Comparison of ENCODE assay signal across 8 mouse cellular contexts in genomic region chr10:121365781-121366272, GRCm38 (mm10). TPM values are rescaled to one million over a fixed set of nuclear protein-coding genes. Genes with fewer than 3 reads are reported as not detected.
DNase-seq lines count a peak whose midpoint lies in the region; ATAC-seq and TF ChIP-seq lines count a peak whose summit lies in the region.

No protein-coding gene starts in this region.

- peak overlapping the region; percentile 93 for H3K4me2 ChIP-seq in embryonic facial prominence, embryonic 13.5 days
- peak overlapping the region; percentile 86 for H3K4me2 ChIP-seq in hindbrain, embryonic 11.5 days (replicated peaks; ENCODE audit: low read depth, low read length)
- peak overlapping the region; percentile 91 for H3K4me2 ChIP-seq in limb, embryonic 15.5 days
- H3K4me2 ChIP-seq in myocyte (ENCODE audit: low read depth), result peak overlapping the region; percentile 87

- H3K36me3 ChIP-seq in embryonic facial prominence, embryonic 13.5 days, result peaks cover 21% of the 10 kb centered on the region
- no peaks in the 10 kb centered on the region for H3K36me3 ChIP-seq in hindbrain, embryonic 11.5 days (ENCODE audit: control insufficient read depth, insufficient read depth, low read length)
- H3K36me3 ChIP-seq in limb, embryonic 15.5 days, result peaks cover 10% of the 10 kb centered on the region
- H3K36me3 ChIP-seq in myocyte (ENCODE audit: control insufficient read depth, insufficient read depth), result peaks cover 7% of the 10 kb centered on the region

- DNase-seq in spleen, postnatal 36 days (ENCODE audit: low spot score in 2 of 2), result peak; percentile 37 to 59
- no peak for DNase-seq in spleen, postnatal 14 days (ENCODE audit: low spot score in 2 of 2)
- peak; percentile 37 for DNase-seq in hindbrain, embryonic 11.5 days (ENCODE audit: low spot score)
- no peak for DNase-seq in left cerebral cortex, postnatal 4 days
- no peak for DNase-seq in cerebellum, postnatal 36 days

- 8% methylated on average over 9 of the region's 9 CpGs for WGBS in embryonic facial prominence, embryonic 13.5 days
- 14% methylated on average over 9 of the region's 9 CpGs for WGBS in hindbrain, embryonic 11.5 days
- 10% methylated on average over 9 of the region's 9 CpGs for WGBS in limb, embryonic 15.5 days

- H3K79me2 ChIP-seq in myocyte (ENCODE audit: control insufficient read depth, insufficient read depth), result peaks cover 42% of the 10 kb centered on the region

- H3K27me3 ChIP-seq in embryonic facial prominence, embryonic 13.5 days, result no peaks in the 10 kb centered on the region
- no peaks in the 10 kb centered on the region for H3K27me3 ChIP-seq in hindbrain, embryonic 11.5 days (ENCODE audit: control insufficient read depth, insufficient read depth, low read length)
- no peaks in the 10 kb centered on the region for H3K27me3 ChIP-seq in limb, embryonic 15.5 days
- H3K27me3 ChIP-seq in myocyte (ENCODE audit: control insufficient read depth, insufficient read depth, insufficient read length), result no peaks in the 10 kb centered on the region

- peak overlapping the region; percentile 90 for H3K9ac ChIP-seq in embryonic facial prominence, embryonic 13.5 days
- H3K9ac ChIP-seq in hindbrain, embryonic 11.5 days (ENCODE audit: low read depth, low read length), result peak overlapping the region; percentile 87; the same call in 1 of the 2 replicates
- H3K9ac ChIP-seq in limb, embryonic 15.5 days, result no peak overlapping the region

- ATAC-seq in embryonic facial prominence, embryonic 13.5 days (ENCODE audit: insufficient number of reproducible peaks, insufficient read depth, low FRiP score, low TSS enrichment, low read depth), result no peak
- no peak for ATAC-seq in hindbrain, embryonic 11.5 days (ENCODE audit: low FRiP score)
- ATAC-seq in limb, embryonic 15.5 days (ENCODE audit: insufficient number of reproducible peaks, low FRiP score, low TSS enrichment, low read depth), result no peak

- TF ChIP-seq POLR2A in myocyte (IDR thresholded peaks at IDR 0.05; ENCODE audit: insufficient read length, low read depth), result no peak

- intact Hi-C loops in left cerebral cortex, postnatal 4 days (cut with DNase I), result no loop called here

- no peaks in the 10 kb centered on the region for H3K9me3 ChIP-seq in embryonic facial prominence, embryonic 13.5 days
- no peaks in the 10 kb centered on the region for H3K9me3 ChIP-seq in hindbrain, embryonic 11.5 days (ENCODE audit: control insufficient read depth, low read length)
- no peaks in the 10 kb centered on the region for H3K9me3 ChIP-seq in limb, embryonic 15.5 days

- H3ac ChIP-seq in myocyte (ENCODE audit: control insufficient read depth, insufficient read length), result peak overlapping the region; percentile 50

- H3K4me1 ChIP-seq in embryonic facial prominence, embryonic 13.5 days, result peaks cover 34% of the 10 kb centered on the region
- peaks cover 3% of the 10 kb centered on the region; the same call in 1 of the 2 replicates for H3K4me1 ChIP-seq in hindbrain, embryonic 11.5 days (replicated peaks; ENCODE audit: control insufficient read depth, insufficient read depth, low read length)
- H3K4me1 ChIP-seq in limb, embryonic 15.5 days, result peaks cover 28% of the 10 kb centered on the region

- H3K27ac ChIP-seq in embryonic facial prominence, embryonic 13.5 days, result no peak overlapping the region
- no peak overlapping the region for H3K27ac ChIP-seq in hindbrain, embryonic 11.5 days (ENCODE audit: low read depth, low read length)
- no peak overlapping the region for H3K27ac ChIP-seq in limb, embryonic 15.5 days

- peak overlapping the region; percentile 94 for H3K4me3 ChIP-seq in embryonic facial prominence, embryonic 13.5 days
- H3K4me3 ChIP-seq in hindbrain, embryonic 11.5 days (ENCODE audit: low read depth, low read length), result peak overlapping the region; percentile 91
- peak overlapping the region; percentile 91 for H3K4me3 ChIP-seq in limb, embryonic 15.5 days
- H3K4me3 ChIP-seq in myocyte, result peak overlapping the region; percentile 54

TF ChIP-seq in myocyte, 11 proteins besides CTCF, POLR2A, EP300 and RAD21:
- TF ChIP-seq CEBPB (IDR thresholded peaks at IDR 0.05; ENCODE audit: insufficient read depth, poor library complexity, severe bottlenecking) (0 out of 2 replicates have a peak, but pooled peaks have one; percentile 14), TCF3 (IDR thresholded peaks at IDR 0.05; ENCODE audit: insufficient read length, low read depth) (no peak), USF1 (IDR thresholded peaks at IDR 0.05; ENCODE audit: low read depth) (no peak), E2F4 (IDR thresholded peaks at IDR 0.05; ENCODE audit: insufficient read depth) (no peak), MYOG (IDR thresholded peaks at IDR 0.05; ENCODE audit: control insufficient read depth in 1 of 3, insufficient read depth in 1 of 3, insufficient read length in 2 of 3, low read depth in 2 of 3) (no peak), SRF (IDR thresholded peaks at IDR 0.05; ENCODE audit: control insufficient read depth, insufficient read length, low read depth) (no peak), POLR2AphosphoS2 (IDR thresholded peaks at IDR 0.05; ENCODE audit: insufficient read length, low read depth) (no peak), REST (IDR thresholded peaks at IDR 0.05; ENCODE audit: insufficient read depth, insufficient read length) (no peak)
TF ChIP-seq in myocyte: peak in this region for 1.

RNA-seq across cellular contexts. Expression of gene Gns, which starts 0.9 kb away (rescaled TPM):
- 48.5 and 49.5 TPM in 2 replicates for polyA plus RNA-seq in embryonic facial prominence, embryonic 13.5 days (2015; fragmentation: Nextera tagmentation; extraction: Ambion mirVana)
- polyA plus RNA-seq in hindbrain, embryonic 11.5 days (2014; fragmentation: Nextera tagmentation; extraction: Ambion mirVana), result 38.8 and 41.2 TPM in 2 replicates
- 46.0 and 47.6 TPM in 2 replicates for polyA plus RNA-seq in limb, embryonic 15.5 days (2015; fragmentation: Nextera tagmentation; extraction: Ambion mirVana)
- 81.4 TPM for polyA plus RNA-seq in myocyte (2012; fragmentation: generic; extraction: Trizol)
- 10 to 100 TPM; 61.0 to 67.6 TPM for total RNA-seq in left cerebral cortex, postnatal 4 days (2021)

RNA-seq across cellular contexts. Expression of gene Tbc1d30, which starts 14.7 kb away (rescaled TPM):
- polyA plus RNA-seq in embryonic facial prominence, embryonic 13.5 days (2015; fragmentation: Nextera tagmentation; extraction: Ambion mirVana), result 1.6 and 2.1 TPM in 2 replicates
- 4.7 and 6.1 TPM in 2 replicates for polyA plus RNA-seq in hindbrain, embryonic 11.5 days (2014; fragmentation: Nextera tagmentation; extraction: Ambion mirVana)
- 1.1 TPM in 2 replicates for polyA plus RNA-seq in limb, embryonic 15.5 days (2015; fragmentation: Nextera tagmentation; extraction: Ambion mirVana)
- not detected for polyA plus RNA-seq in myocyte (2012; fragmentation: generic; extraction: Trizol)
- 10 to 100 TPM; 64.4 to 66.5 TPM for total RNA-seq in left cerebral cortex, postnatal 4 days (2021)

Comparison
In these comparisons a context has a peak if more than half of its experiments do, and no peak if none do; other contexts are left out.
1. DNase-seq: peak in spleen, postnatal 36 days (2 of 2) and hindbrain, embryonic 11.5 days (single experiment); none in spleen, postnatal 14 days (0 of 2), left cerebral cortex, postnatal 4 days (single experiment) and cerebellum, postnatal 36 days (0 of 2).
2. Peak in every context shown above with its lines, with median percentiles within 50 percentile points of each other: H3K4me2 ChIP-seq and H3K4me3 ChIP-seq.